Mouse (Mus musculus): ENCODE measurements around the gene Tmem254b. TPM values are rescaled to one million over a fixed set of nuclear protein-coding genes. Genes with fewer than 3 reads are reported as not detected.

Tmem254b gene
- polyA plus RNA-seq (2017; shearing (Covaris generic)): 10 to 100 TPM; 27.8 to 40.3 TPM

DNA sequence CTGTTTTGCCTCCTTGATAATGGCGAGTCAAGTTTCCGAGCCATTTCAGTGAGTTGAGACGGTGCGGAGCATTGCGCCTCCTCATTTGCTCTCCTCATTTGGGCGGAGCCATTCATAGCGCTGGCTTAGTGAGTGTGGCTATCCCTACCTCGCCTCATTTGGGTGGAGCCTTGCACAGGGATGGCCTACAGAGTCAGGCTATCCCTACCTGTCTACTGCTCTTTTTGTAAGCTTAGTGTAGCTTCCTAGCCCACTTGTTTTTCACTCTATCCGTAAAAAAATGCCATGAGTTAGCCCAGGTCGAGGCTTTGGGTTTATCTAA, at the start of gene Tmem254b:
Gene Tmem254b (minus strand): TSS at position 116 of the 322 bp plus-strand sequence.

GRCm38 (mm10) chr14:26182380-26182779, 24.5 kb downstream of the Tmem254b start, which contains the start of gene Plac9b:
Plac9b (minus strand) TSS chr14:26182480.

Other genes with a start within 250 kb of the Tmem254b start
- under 1 TPM; 0.07 to 0.50 TPM for gene Duxbl1, start 228.5 kb downstream of the Tmem254b start, polyA plus RNA-seq (2017; shearing (Covaris generic))
- gene Gm9780, start 164.3 kb downstream of the Tmem254b start, polyA plus RNA-seq (2017; shearing (Covaris generic)): not detected
- gene Tmem254c, start 139.7 kb downstream of the Tmem254b start, polyA plus RNA-seq (2017; shearing (Covaris generic)): 100 to 1,000 TPM in 1 of 2 experiments, 10 to 100 TPM in 1; 85.3 to 115 TPM
- gene Cphx2, start 125.5 kb downstream of the Tmem254b start, polyA plus RNA-seq (2017; shearing (Covaris generic)): under 1 TPM in 1 of 2 experiments, not detected in 1; 0.53 TPM
- gene Cphx3, start 124.7 kb downstream of the Tmem254b start, polyA plus RNA-seq (2017; shearing (Covaris generic)): not detected
- not detected for gene Duxbl2, start 88.7 kb downstream of the Tmem254b start, polyA plus RNA-seq (2017; shearing (Covaris generic))
- 1 to 10 TPM in 1 of 2 experiments, not detected in 1; 1.3 TPM for gene Plac9b, start 24.6 kb downstream of the Tmem254b start, polyA plus RNA-seq (2017; shearing (Covaris generic))
- gene Duxbl3, start 50.9 kb upstream of the Tmem254b start, polyA plus RNA-seq (2017; shearing (Covaris generic)): not detected